Mouse (Mus musculus): ENCODE results near the gene Fam111a. TPM values are rescaled to one million over a fixed set of nuclear protein-coding genes. Genes with fewer than 3 reads are reported as not detected.

The Fam111a gene
- polyA plus RNA-seq, 2 experiments, result 17.9 to 30.3 TPM

- Histone ChIP-seq H3K9me3 (ENCODE audit: control insufficient read depth, low read length) (no peaks in the 10 kb centered on the region), H3K27ac (no peak overlapping the region), H3K4me1 (replicated peaks; ENCODE audit: control insufficient read depth in 2 of 2, insufficient read depth in 2 of 2, low read length in 1 of 2) (peaks cover 13 to 26% of the 10 kb centered on the region in 2 experiments), H3K4me2 (ENCODE audit: low read depth) (peak overlapping the region; percentile 75), H3K36me3 (replicated peaks; ENCODE audit: control insufficient read depth, insufficient read depth, low read depth) (peaks cover 26% of the 10 kb centered on the region), H3K4me3 (ENCODE audit: insufficient read depth in 1 of 2, low read depth in 2 of 2, low read length in 2 of 2) (peak overlapping the region; percentile 28 to 74; a peak in 3 of 4 replicates), H3K27me3 (ENCODE audit: control insufficient read depth, insufficient read depth, low read length) (no peaks in the 10 kb centered on the region), H3K9ac (replicated peaks) (no peak overlapping the region; the same call in 1 of the 2 replicates)
- TF ChIP-seq EP300 (IDR thresholded peaks at IDR 0.05; ENCODE audit: low read depth) (no peak), CTCF (IDR thresholded peaks at IDR 0.05; ENCODE audit: low read depth) (no peak)
- WGBS (ENCODE audit: insufficient replicate concordance), result 76% methylated on average over 2 of the region's 2 CpGs
- ATAC-seq (ENCODE audit: insufficient read depth), result no peak
- no peak for DNase-seq (ENCODE audit: low read depth in 3 of 3, low spot score in 3 of 3)
Observed at GRCm38 (mm10) chr19:12575514-12575913, 30.0 kb downstream of the Fam111a start.

- Histone ChIP-seq H3K27ac (no peak overlapping the region), H3K27me3 (ENCODE audit: control insufficient read depth, insufficient read depth, low read length) (no peaks in the 10 kb centered on the region), H3K9me3 (ENCODE audit: control insufficient read depth, low read length) (no peaks in the 10 kb centered on the region), H3K4me3 (ENCODE audit: insufficient read depth in 1 of 2, low read depth in 2 of 2, low read length in 2 of 2) (no peak overlapping the region), H3K9ac (replicated peaks) (no peak overlapping the region), H3K4me2 (ENCODE audit: low read depth) (peak overlapping the region; percentile 7; the same call in 1 of the 2 replicates), H3K36me3 (replicated peaks; ENCODE audit: control insufficient read depth, insufficient read depth, low read depth) (peaks cover 26% of the 10 kb centered on the region), H3K4me1 (replicated peaks; ENCODE audit: control insufficient read depth in 2 of 2, insufficient read depth in 2 of 2, low read length in 1 of 2) (peaks cover 13 to 26% of the 10 kb centered on the region in 2 experiments)
- DNase-seq (ENCODE audit: low read depth in 3 of 3, low spot score in 3 of 3), result no peak
- WGBS (ENCODE audit: insufficient replicate concordance), result 44% methylated on average over 2 of the region's 2 CpGs
- ATAC-seq (ENCODE audit: insufficient read depth), result no peak
- TF ChIP-seq CTCF (IDR thresholded peaks at IDR 0.05; ENCODE audit: low read depth) (no peak), EP300 (IDR thresholded peaks at IDR 0.05; ENCODE audit: low read depth) (no peak)
Observed at GRCm38 (mm10) chr19:12576639-12577038, 31.1 kb downstream of the Fam111a start.

GRCm38 (mm10) chr19:12585310-12585709, 39.8 kb downstream of the Fam111a start:
- ATAC-seq (ENCODE audit: insufficient read depth) (no peak), DNase-seq (ENCODE audit: low read depth in 3 of 3, low spot score in 3 of 3) (no peak)
- Histone ChIP-seq H3K4me3 (ENCODE audit: insufficient read depth in 1 of 2, low read depth in 2 of 2, low read length in 2 of 2) (no peak overlapping the region), H3K27ac (no peak overlapping the region), H3K36me3 (replicated peaks; ENCODE audit: control insufficient read depth, insufficient read depth, low read depth) (peaks cover 32% of the 10 kb centered on the region), H3K4me2 (ENCODE audit: low read depth) (no peak overlapping the region), H3K9ac (replicated peaks) (no peak overlapping the region), H3K27me3 (ENCODE audit: control insufficient read depth, insufficient read depth, low read length) (no peaks in the 10 kb centered on the region), H3K4me1 (replicated peaks; ENCODE audit: control insufficient read depth in 2 of 2, insufficient read depth in 2 of 2, low read length in 1 of 2) (0 out of 4 replicates have a peak, but pooled peaks cover 0 to 2% of the 10 kb centered on the region in 2 experiments), H3K9me3 (ENCODE audit: control insufficient read depth, low read length) (no peaks in the 10 kb centered on the region)
- 51% methylated on average over 4 of the region's 4 CpGs for WGBS (ENCODE audit: insufficient replicate concordance)
- TF ChIP-seq EP300 (IDR thresholded peaks at IDR 0.05; ENCODE audit: low read depth) (no peak), CTCF (IDR thresholded peaks at IDR 0.05; ENCODE audit: low read depth) (no peak)

- Histone ChIP-seq H3K4me1 (replicated peaks; ENCODE audit: control insufficient read depth in 2 of 2, insufficient read depth in 2 of 2, low read length in 1 of 2) (no peaks in the 10 kb centered on the region), H3K36me3 (replicated peaks; ENCODE audit: control insufficient read depth, insufficient read depth, low read depth) (peaks cover 10% of the 10 kb centered on the region), H3K9ac (replicated peaks) (no peak overlapping the region), H3K9me3 (ENCODE audit: control insufficient read depth, low read length) (no peaks in the 10 kb centered on the region), H3K27ac (no peak overlapping the region), H3K4me2 (ENCODE audit: low read depth) (no peak overlapping the region), H3K4me3 (ENCODE audit: insufficient read depth in 1 of 2, low read depth in 2 of 2, low read length in 2 of 2) (no peak overlapping the region), H3K27me3 (ENCODE audit: control insufficient read depth, insufficient read depth, low read length) (no peaks in the 10 kb centered on the region; the same call in 1 of the 2 replicates)
- WGBS (ENCODE audit: insufficient replicate concordance), result 17% methylated on average over 1 of the region's 1 CpGs
- TF ChIP-seq EP300 (IDR thresholded peaks at IDR 0.05; ENCODE audit: low read depth) (no peak), CTCF (IDR thresholded peaks at IDR 0.05; ENCODE audit: low read depth) (peak; percentile 85)
- peak in 1 of 3 experiments; percentile 32 for DNase-seq (ENCODE audit: low read depth in 3 of 3, low spot score in 3 of 3)
- ATAC-seq (ENCODE audit: insufficient read depth), result peak; percentile 36; the same call in 1 of the 2 replicates
Observed at GRCm38 (mm10) chr19:12591908-12592307, 46.4 kb downstream of the Fam111a start.

DNA sequence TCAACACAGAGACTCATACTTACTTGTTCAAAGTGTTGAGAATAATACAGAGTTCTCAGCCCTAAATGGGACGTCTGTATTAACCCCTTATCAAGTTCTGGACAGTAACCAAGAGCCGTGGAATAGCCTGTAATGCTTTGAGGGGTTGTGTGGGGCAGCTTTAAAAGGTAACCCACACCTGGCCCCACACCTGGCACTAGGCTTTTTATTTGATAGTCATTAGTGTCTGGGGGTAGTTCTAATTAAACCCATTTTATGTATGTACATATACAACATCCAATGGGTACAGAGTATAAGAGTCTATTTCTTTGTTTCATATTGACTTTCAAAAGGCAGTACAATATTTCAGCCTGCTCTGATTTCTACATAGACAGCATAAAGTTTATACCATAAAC, 49.6 kb downstream of the Fam111a start:
- WGBS (ENCODE audit: insufficient replicate concordance), result 48% methylated on average over 2 of the region's 2 CpGs
- Histone ChIP-seq H3K27me3 (ENCODE audit: control insufficient read depth, insufficient read depth, low read length) (no peaks in the 10 kb centered on the region; the same call in 1 of the 2 replicates), H3K4me3 (ENCODE audit: insufficient read depth in 1 of 2, low read depth in 2 of 2, low read length in 2 of 2) (no peak overlapping the region), H3K4me1 (replicated peaks; ENCODE audit: control insufficient read depth in 2 of 2, insufficient read depth in 2 of 2, low read length in 1 of 2) (no peaks in the 10 kb centered on the region), H3K9me3 (ENCODE audit: control insufficient read depth, low read length) (no peaks in the 10 kb centered on the region), H3K9ac (replicated peaks) (no peak overlapping the region), H3K27ac (no peak overlapping the region), H3K4me2 (ENCODE audit: low read depth) (peak overlapping the region; percentile 72), H3K36me3 (replicated peaks; ENCODE audit: control insufficient read depth, insufficient read depth, low read depth) (peaks cover 2% of the 10 kb centered on the region; the same call in 1 of the 2 replicates)
- ATAC-seq (ENCODE audit: insufficient read depth) (no peak), DNase-seq (ENCODE audit: low read depth in 3 of 3, low spot score in 3 of 3) (no peak)
- TF ChIP-seq EP300 (IDR thresholded peaks at IDR 0.05; ENCODE audit: low read depth) (no peak), CTCF (IDR thresholded peaks at IDR 0.05; ENCODE audit: low read depth) (no peak)
